Mouse (Mus musculus): ENCODE measurements around the gene Rho.
A peak's percentile ranks its signal among the peaks of the same experiment; 100 is the strongest.

The Rho gene

GRCm38 (mm10) chr6:115915601-115916445 lies 15.7 kb upstream of the Rho start:
- no peak for DNase-seq (ENCODE audit: extremely low spot score)

GRCm38 (mm10) chr6:115916611-115917010 lies 14.9 kb upstream of the Rho start:
- DNase-seq (ENCODE audit: extremely low spot score): no peak

GRCm38 (mm10) chr6:115918615-115919014 lies 12.9 kb upstream of the Rho start:
- no peak for DNase-seq (ENCODE audit: extremely low spot score)

GRCm38 (mm10) chr6:115919876-115920275 lies 11.7 kb upstream of the Rho start:
- DNase-seq (ENCODE audit: extremely low spot score): no peak

GRCm38 (mm10) chr6:115924829-115925228 lies 6.7 kb upstream of the Rho start:
- peak; percentile 27 for DNase-seq (ENCODE audit: extremely low spot score)

GRCm38 (mm10) chr6:115926416-115926815 lies 5.1 kb upstream of the Rho start:
- DNase-seq (ENCODE audit: extremely low spot score): no peak

- DNase-seq (ENCODE audit: extremely low spot score): no peak
These were observed 4.0 kb upstream of the Rho start for GRCm38 (mm10) chr6:115927292-115928242.

GRCm38 (mm10) chr6:115930018-115930417 lies 1.5 kb upstream of the Rho start:
- DNase-seq (ENCODE audit: extremely low spot score): no peak

GRCm38 (mm10) chr6:115932391-115932790 lies 843 bp downstream of the Rho start:
- no peak for DNase-seq (ENCODE audit: extremely low spot score)

GRCm38 (mm10) chr6:115935544-115935943 lies 4.0 kb downstream of the Rho start:
- no peak for DNase-seq (ENCODE audit: extremely low spot score)

- no peak for DNase-seq (ENCODE audit: extremely low spot score)
These were observed 6.5 kb downstream of the Rho start for GRCm38 (mm10) chr6:115938011-115938410.

- DNase-seq (ENCODE audit: extremely low spot score): no peak
These were observed 7.2 kb downstream of the Rho start for GRCm38 (mm10) chr6:115938798-115939197.

GRCm38 (mm10) chr6:115940603-115941002 lies 9.1 kb downstream of the Rho start:
- DNase-seq (ENCODE audit: extremely low spot score): no peak

GRCm38 (mm10) chr6:115941128-115941527 lies 9.6 kb downstream of the Rho start:
- DNase-seq (ENCODE audit: extremely low spot score): peak; percentile 59

GRCm38 (mm10) chr6:115943498-115944427 lies 12.2 kb downstream of the Rho start:
- no peak for DNase-seq (ENCODE audit: extremely low spot score)

GRCm38 (mm10) chr6:115944638-115945037 lies 13.1 kb downstream of the Rho start, which contains the start of gene H1foo:
Gene H1foo (plus strand): TSS chr6:115944938.
- DNase-seq (ENCODE audit: extremely low spot score): no peak

GRCm38 (mm10) chr6:115945633-115946032 lies 14.1 kb downstream of the Rho start:
- DNase-seq (ENCODE audit: extremely low spot score): no peak

- DNase-seq (ENCODE audit: extremely low spot score): no peak
These were observed 14.8 kb downstream of the Rho start for GRCm38 (mm10) chr6:115946389-115946788.

- DNase-seq (ENCODE audit: extremely low spot score): no peak
These were observed 23.0 kb downstream of the Rho start for GRCm38 (mm10) chr6:115954506-115955074.

GRCm38 (mm10) chr6:115955169-115955568 lies 23.6 kb downstream of the Rho start:
- no peak for DNase-seq (ENCODE audit: extremely low spot score)

- DNase-seq (ENCODE audit: extremely low spot score): no peak
These were observed 24.1 kb downstream of the Rho start for GRCm38 (mm10) chr6:115955664-115956063.

Measured in embryo, embryonic 9.5 days (tissue).